Mouse (Mus musculus) spleen, adult 18-20 months (tissue): ENCODE data around the gene Idh3g.
A peak's percentile ranks its signal among the peaks of the same experiment; 100 is the strongest.

ENCODE experiments used
- DNase-seq, 2 experiments: peaks; one replicate each; pipeline ENCODE4 v3.0.0; 2022; ENCODE audit warnings: mixed read lengths in 2 of 2

The Idh3g gene

DNA sequence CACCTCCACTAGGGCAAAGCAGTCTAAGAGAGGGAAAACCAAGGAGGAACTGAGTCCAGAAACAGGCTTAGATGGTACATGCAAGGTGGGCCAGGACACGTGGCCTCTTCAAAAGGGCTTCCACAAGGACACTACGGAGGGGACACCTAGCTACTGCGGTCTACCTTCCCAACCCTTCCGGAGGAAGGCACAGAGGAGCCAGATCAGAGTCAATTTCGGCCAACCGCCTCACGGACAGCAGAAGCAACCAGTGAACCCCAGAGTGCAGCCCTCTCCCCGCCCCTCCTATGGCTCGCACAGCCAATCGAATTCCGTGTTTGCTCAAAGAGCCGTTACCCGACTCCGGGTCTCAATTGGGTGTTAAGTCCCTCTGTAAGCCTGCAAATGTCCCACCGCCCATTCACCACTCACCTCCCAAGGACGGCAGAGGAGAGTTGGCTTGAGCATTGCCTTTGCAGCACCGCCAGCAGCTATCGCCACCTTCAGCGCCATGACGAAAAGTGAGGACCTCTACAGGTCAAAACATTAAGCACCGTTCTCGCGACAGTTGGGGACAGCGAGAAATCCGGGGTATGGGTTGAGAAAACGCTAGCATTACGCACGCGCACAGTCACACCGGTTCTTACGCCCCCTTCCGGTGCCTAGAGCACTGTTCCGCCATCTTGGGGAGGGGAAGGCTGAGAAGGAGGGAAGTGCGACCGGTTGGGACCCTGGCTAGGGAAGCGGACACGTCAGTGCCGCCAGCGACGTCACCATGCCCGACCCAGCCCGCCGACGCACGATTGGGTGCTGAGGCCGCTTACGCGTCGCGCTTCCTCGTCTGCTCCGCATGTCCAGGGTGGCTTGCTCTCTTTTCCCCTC lies at the start of gene Idh3g, which contains the start of gene Ssr4:
TSS of gene Idh3g (minus strand) at position 534 of the 861 bp plus-strand sequence.
TSS of gene Ssr4 (plus strand) at position 665 of the 861 bp plus-strand sequence.
- peak; percentile 84 to 89 for DNase-seq

DNA sequence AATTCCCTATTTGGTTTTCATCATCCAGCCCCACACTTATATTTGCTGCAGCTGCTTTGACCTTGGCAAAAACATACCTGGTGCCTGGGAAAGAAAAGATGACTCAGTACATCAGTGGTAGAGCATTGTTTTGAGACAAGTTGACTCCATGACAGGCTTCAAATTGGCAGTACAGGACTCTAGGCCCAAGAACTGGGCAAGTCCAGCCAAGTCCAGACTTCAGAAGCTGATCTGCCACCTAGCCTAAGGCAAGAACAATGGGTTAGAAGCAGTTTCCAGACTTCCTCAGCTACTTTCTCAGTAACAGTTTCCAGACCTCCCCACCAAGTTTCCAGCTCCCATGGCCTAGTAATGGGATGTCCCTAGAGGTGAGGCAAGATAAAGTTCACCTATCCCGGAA lies 49.0 kb upstream of the Idh3g start:
- DNase-seq: no peak

DNA sequence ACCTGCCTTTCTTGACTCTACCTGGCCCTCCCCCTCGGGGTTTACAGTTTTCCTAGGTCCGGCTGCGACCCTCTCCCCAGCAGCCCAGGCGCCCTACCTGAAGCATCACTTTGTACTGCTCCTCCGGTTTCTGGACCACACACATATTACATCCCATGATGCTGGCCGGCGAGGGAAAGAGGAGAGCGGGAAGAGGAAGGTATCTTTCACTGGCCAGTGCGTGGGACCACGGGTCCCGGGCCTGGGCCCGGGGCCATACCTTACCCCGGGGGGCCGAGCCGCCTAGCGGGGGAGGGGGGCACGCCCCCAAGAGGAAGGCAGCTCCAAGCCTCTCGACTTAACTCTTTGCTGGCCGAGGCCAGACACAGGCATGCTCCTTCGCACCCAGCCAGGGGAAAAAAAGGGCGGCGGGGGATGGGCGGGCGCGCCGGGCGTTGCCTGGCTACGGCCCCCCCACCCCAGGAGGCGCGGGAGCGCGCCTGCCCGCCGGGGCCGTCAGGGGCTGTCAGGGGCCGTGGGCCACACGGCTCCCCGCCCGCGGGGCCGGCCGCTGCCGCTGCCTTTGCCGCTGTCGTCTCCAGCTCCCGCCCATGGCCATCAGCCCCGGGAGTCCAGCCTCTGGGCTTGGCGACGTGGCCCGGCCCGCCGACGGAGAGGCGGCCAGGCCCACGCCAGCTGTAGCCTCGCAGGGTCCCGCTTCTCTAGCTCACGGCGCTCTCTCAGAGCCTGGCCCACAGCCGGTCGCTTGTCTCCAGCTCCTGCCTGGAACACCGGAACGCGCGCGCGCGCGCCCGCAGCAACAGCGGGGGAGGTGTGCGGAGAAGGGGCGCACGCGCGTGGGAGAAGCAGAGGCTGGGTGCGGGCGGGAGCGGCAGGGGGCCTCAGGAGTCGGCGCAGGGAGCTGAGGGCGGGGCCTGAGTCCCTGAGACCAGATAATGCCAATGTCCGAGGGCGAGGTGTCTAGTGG lies 37.8 kb upstream of the Idh3g start, which contains the start of gene Pdzd4:
TSS of gene Pdzd4 (minus strand) at position 785 of the 967 bp plus-strand sequence.
- DNase-seq: peak; percentile 10 to 19

DNA sequence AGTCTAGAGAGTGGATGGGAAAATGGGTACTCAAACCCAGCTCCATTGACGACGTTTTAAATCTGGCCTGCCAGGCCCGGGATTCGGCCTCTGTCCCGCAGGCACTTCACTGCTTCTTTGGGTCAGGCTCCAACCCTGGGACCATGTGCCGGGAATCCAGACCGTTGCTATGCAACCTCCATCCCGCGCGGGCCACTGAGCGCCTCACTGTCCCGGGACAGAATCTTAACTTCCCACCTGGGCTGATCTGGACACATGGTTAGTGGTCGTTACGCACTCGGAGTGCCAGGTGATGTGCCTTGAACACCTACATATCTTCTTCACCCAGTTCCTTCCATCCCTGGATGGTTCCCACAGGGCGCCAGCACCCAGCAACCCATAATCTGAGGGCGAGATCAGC lies 37.0 kb upstream of the Idh3g start:
- no peak for DNase-seq

DNA sequence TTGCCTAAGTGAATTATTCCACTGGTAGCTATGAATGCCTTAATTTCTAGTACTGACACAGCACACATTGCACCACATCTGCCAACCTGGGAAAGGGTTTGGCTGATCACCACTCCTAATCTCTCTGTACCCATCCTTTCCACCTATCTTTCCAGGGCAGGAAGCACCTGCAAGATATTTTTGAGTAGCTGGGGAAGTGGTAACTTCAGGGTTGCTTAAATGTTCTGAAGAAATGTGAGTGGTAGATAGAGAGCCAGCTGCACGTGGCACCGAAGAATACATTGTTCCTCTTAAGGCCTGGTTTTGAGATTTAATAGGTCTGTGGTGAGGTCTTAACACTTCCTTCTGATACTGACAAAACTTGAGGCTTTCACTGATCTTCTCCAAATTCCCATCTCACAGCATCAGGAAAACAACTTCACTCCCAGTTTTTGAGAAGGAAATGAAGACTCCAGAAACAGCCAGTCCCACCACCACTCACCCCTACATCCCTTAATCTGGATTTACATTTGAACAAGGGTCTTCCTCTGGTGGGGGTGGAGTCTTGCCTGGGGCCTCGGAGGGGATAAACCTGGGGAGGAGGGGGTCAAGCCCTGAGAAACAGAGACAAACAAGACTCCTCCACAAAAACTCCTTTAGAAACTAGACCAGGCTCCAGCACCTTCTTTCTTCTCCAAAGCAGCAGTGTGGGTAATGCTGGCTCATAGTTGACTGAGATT lies 30.1 kb upstream of the Idh3g start:
- no peak for DNase-seq

DNA sequence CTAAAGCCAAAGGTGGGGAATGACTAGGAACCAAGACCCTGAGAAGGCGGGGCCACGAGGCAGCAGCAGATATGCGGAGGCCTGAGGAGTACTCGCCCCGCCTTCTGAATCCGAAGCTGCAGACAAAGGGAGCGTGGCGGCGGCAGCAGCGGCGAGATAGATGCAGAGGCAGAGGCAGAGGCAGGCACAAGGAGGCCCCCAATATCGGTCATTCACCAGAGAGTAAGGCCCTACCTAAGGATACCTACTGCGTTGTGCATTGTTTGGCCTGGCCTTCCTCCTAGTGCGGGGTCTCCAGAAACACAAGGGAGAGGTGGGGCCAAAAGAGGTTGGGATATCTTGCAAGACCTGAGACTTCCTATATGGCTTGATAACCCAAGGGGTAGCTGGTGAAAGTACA lies 28.4 kb upstream of the Idh3g start:
- no peak for DNase-seq

DNA sequence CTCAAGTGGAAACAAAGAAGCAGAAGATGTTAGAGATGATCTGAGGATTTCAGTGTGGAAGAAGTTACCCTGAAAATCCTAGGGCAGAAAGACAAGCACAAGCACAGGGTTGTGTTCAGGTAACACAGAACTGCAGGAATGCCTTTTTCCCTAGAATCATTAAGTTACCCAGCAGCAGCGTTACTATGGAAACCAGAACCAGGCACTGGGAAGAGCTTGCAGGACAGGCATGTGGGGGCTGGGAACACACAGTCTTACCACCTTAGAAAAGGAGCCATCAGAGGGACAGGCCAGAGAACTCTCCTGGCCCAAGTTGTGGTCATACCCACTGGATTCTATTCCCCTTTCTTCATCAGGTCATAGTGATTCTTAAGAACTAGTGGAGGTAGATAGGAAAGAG lies 19.1 kb upstream of the Idh3g start:
- no peak for DNase-seq

DNA sequence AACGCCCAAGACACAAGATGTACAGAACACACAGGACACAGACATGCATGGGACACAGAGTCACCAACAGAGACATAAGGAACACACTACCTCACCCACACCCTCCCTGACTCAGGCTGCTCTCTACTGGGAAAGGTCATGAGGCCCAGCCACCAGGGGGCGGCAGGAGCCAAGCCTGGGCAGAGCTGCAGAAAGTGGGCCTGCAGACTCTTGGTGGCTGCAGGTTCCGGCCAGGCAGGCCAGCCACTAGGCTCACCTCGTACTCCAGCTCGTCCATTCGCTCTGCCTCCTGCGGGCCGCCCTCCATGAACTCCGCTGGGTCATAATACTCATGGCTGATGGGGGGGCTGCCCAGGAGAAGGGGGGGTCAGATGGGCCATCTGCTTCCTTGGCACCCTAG lies 11.8 kb upstream of the Idh3g start:
- peak; percentile 57 to 76 for DNase-seq

DNA sequence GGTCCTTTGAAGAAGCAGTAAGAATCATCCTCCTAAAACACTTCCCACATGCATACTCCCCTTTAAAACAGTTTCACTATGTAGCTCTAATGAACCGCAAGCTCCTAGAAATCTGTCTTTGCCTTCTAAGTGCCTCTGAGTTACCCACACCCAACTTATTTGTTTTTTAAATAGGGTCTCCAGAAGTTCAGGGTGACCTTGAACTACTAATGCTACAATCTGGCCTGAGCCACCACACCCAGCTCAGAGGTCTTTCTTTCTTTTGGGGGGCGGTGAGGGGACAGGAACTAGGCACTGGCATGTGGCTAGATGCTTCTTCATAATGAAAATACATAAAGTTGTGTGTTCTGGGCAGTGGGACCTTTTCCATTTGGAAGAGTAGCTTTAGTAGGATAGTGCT lies 10.8 kb upstream of the Idh3g start:
- no peak for DNase-seq

DNA sequence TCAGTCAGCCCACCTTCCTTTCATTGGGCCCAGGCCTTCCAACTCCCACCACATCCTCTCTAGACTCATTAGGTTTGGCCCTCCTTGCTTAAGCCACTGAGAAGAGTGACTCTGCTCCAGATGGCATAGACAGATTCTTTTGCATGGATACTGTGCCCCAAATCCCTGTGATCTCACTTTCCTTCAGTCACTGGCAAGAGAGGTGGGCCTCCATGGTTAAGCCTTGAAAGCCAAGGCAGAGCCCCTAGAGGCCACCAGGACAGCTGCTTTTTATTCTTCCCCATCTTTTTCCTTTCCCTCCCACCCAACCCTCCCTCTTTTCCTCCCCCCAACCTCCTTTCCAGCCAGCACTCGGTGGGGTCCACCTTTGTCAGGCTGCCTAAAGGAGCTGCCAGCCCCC lies 6.8 kb upstream of the Idh3g start:
- DNase-seq: no peak

DNA sequence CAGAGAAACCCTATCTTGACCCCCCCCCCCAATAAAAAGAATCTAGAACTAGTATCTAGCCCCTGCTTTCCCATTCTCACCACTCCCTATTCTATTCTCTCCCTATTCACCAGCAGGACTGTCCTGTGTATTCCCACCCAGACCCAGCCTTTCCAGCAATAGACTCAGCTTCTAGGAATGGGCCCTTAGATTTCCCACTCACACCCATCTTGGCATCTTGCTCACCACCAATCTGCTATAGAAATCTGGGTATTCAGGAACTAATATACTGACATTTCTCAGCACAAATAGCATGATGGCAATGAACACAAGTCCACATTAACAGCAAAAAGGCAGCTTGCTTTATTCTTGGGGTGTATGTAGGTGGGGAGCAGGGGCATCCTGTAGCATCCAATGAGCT lies 6.3 kb upstream of the Idh3g start:
- no peak for DNase-seq

DNA sequence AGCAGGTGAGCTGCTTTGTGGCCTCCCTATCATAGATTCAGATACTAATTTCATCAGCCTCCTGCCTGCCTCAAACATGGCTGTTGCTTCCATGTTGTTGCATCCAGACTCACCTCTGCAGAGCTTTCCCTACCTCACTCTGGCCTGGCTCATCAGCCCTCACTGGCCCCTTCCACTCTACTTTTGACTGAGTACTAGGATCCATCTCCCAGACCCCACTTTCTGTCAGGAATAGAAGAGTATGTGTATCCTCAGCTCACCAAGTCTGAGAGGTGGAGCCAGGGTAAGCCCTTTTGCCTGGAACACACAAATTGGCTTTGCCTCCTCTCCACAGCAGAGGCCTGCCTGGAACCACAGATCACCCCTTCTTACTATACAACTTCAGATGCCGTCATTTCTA lies 1.8 kb upstream of the Idh3g start:
- DNase-seq: no peak

DNA sequence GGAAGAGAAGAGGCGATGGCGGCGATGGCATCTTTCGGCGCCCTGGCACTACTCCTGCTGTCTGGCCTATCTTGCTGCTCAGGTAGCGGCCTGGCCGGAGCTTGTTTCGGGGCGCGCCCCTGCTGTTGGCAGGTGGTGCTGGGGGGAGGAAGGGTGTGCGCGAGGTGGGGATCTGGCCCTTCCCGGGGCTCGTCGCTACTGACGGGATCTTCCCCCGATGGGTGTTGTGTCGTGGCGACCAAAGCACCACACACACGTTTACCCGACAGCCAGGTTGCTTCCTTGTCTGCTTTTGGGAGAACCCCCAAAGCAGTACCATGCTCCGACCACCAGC lies 495 bp upstream of the Idh3g start:
- no peak for DNase-seq

DNA sequence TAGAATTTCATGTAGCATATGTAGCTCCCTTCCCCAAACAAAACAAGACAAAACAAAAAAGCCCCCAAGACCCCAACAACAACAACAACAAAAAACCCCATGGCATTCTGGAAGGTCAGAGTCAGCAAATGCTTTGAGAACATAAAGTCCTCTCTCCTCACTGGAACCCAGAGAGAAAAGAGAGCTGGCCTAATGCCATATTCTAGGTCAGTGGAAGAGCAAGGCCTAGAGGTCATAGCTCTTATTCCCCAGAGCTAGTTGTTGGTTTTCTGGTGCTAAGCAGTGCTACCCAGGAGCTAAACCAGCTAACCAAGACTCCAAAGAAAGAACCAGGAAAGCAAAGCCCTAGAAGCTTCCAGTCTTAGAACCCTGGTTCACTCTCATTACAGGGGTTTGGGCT lies 1.0 kb downstream of the Idh3g start:
- no peak for DNase-seq

DNA sequence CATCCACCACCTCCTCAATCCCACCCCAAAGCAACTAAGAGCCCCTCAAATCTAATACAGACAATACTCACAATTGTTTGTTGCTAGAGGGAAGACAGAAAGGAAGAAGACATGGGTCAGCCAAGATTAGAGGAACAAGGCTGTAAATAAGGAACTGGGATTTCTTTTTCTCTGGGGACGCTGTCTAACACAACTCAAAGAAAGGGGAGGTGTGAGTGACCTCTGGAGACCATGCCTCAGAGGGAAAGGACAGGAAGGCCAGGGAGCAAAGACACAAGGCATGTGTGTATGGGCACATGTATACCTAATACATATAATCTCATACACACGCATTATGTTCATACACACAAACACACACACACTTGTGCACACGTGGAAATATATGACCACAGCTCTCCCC lies 4.5 kb downstream of the Idh3g start:
- no peak for DNase-seq

DNA sequence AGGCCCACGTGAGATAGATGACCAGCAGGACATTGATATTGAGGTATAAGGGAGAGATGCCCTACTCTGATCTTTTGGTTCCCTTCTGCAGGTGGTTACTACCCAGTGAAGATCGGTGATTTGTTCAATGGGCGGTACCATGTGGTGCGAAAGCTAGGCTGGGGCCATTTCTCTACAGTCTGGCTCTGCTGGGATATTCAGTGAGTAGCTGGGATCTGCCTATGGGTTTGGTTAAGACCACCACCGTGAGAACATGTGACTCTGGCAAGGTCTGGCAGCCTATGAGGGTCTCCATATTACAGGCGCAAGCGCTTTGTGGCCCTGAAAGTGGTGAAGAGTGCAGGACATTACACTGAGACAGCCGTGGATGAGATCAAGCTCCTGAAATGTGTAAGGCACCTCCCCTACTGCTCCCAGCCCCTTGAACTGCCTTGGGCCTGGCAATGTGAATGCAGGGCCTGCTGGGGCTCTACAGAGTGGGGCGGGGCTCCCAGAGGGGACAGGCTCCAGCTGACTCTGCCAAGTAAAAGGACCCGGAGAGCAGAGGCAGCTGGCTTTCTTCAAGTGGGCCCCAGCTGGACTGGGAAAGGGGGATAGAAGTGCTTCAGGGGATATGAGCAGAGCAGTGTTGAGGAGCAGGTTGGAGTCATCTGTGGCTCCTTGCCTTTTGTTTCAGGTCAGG lies 11.8 kb downstream of the Idh3g start:
- no peak for DNase-seq

DNA sequence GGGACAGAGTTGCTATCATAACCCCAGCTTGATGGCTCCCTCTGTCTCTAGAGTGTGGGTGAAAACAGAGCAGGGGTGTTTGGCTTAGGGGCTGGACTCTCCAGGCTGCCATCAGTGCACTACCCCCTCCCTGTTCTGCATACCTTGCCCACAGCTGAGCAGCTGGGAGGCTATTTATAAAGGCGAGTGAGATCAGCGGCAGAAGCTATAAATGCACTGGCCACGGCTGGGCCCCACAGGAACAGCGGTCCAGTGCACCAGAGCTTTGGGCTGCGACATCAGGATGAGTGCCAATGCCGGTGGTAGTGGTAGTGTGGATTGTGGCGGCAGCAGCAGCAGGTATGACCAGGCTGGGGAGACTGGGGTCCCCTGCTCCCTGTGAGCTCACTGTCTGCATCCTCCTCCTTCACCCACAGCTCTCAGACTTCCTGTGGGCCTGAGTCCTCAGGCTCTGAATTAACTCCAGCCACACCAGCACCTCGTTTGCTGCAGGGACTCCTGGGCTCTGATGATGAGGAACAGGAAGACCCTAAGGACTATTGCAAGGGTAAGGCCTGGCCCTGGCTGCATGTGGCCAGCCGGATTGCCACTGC lies 12.4 kb downstream of the Idh3g start, which contains the start of gene Srpk3:
TSS of gene Srpk3 (plus strand) at position 238 of the 593 bp plus-strand sequence.
- peak; percentile 33 to 52 for DNase-seq

DNA sequence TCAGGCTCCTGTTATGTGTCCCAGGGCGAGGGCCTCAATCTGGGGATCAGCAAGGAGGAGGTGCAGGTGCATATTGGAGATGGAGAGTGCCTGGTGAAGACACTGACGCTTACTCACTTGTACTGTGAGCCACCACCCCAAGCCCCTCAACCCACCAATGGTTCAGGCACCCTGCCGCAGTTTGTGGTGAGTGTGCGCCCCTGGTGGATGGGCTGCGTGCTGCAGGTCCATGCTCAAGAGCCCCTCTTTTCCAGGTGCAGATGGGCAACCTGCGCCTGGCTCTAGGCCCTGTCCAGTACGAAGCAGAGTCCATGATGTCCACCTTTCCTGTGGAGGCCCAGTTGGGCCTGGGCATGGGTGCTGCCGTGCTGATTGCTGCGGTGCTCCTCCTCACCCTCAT lies 19.4 kb downstream of the Idh3g start:
- DNase-seq: no peak

DNA sequence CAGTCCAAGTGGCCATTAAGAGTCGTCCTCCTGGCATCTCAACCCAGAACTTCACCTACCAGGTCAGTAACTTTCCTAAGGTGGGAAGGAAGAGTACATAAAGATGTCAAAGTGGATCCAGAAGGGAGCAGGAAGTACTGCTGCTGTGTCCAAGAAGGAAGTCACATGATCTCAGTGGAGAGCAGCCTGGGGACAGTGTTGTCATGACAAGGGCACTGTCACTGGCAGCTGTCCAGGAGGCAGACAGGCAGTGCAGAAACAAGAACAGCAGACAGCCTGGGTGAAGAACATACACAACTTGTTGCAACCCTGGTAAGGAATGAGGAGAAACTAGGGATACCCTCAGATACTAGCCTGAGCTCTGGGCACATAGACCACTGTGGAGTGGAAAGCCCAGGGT lies 21.4 kb downstream of the Idh3g start:
- DNase-seq: no peak

DNA sequence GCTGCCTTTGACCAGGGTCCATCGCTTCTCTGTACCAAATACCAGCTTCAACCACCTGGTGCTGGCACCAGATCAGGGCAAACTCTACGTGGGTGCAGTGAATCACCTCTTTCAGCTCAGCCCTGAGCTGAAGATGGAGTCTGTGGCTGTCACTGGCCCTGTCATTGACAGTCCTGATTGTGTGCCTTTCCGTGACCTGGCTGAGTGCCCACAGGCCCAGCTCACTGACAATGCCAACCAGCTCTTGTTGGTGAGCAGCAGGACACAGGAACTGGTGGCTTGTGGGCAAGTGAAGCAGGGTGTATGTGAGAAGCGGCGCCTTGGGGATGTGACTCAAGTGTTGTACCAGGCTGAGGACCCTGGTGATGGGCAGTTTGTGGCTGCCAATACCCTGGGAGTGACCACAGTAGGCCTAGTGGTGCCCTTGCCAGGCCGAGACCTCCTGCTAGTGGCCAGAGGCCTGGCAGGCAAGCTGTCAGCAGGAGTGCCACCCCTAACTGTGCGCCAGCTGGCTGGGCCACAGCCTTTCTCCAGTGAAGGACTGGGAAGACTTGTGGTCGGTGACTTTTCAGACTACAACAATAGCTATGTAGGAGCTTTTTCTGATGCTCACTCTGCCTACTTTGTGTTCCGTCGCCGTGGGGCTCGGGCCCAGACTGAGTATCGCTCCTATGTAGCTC lies 27.9 kb downstream of the Idh3g start:
- DNase-seq: no peak
